Mouse (Mus musculus) gonadal fat pad, adult 2 months (tissue): ENCODE data around the gene Hoxb6. TPM values are rescaled to one million over a fixed set of nuclear protein-coding genes. Genes with fewer than 3 reads are reported as not detected.
A peak's percentile ranks its signal among the peaks of the same experiment; 100 is the strongest.

Experiments used
- DNase-seq: peaks from one replicate; pipeline ENCODE4 v3.0.0-alpha.2; 2012; ENCODE audit warnings: low read depth
- polyA plus RNA-seq: library from polyadenylated mRNA; depleted of rRNA; stranded (reverse); fragments of >200 nt; gene quantifications from 2 replicates; pipeline ENCODE4 v1.2.3, GENCODE M21; 2012

Hoxb6 gene
- polyA plus RNA-seq, 1 experiment = 153 TPM

DNA sequence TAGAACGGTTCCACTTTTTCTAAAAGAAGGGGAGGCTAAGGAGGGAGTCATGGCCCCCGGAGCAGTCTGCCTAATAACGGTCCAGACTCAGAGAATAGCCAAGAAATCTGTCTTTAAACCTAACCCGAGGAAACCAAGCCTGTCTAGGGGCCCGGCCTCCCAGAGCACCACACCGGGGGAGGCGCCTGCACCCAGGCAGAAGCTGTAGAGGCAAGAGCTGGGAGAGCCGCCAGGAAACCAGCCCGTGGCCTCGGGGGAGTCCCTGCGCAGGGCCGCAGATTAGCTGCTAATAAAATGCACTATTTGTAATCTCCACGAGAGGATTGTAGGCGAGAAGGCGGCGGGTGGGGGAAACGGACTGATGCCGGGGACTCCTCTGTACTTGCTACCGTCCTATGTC, 22.4 kb upstream of the Hoxb6 start:
- no peak for DNase-seq

DNA sequence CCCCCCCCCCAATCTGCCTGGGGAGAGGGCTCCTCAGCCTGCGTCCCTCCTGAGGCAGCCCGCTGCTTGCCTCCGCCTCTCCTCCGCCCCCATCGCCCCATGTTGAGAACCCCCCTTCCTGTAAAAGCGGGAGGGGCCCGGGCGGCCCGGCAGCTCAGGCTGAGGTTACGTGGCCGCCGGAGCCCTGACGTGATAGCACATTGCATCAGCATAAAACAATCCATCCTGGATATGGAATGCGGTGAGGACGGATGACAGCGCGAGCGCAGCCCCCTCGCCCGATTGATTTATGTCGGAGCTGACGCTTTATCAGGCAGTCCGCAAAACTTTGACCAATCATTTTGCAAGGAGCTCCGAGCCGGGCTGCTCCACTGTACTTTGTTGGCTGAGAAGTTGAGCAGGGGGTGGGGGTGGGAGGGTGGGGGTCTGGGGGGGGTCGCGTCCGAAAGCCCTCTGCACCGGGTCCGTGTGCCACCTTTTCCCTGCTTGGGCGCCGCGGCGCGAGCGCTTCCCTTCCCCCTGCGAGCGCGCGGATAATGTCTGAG, 21.2 kb upstream of the Hoxb6 start, which contains the start of gene Hoxb9:
Gene Hoxb9 (plus strand): TSS at position 462 of the 545 bp plus-strand sequence.
- DNase-seq = no peak

DNA sequence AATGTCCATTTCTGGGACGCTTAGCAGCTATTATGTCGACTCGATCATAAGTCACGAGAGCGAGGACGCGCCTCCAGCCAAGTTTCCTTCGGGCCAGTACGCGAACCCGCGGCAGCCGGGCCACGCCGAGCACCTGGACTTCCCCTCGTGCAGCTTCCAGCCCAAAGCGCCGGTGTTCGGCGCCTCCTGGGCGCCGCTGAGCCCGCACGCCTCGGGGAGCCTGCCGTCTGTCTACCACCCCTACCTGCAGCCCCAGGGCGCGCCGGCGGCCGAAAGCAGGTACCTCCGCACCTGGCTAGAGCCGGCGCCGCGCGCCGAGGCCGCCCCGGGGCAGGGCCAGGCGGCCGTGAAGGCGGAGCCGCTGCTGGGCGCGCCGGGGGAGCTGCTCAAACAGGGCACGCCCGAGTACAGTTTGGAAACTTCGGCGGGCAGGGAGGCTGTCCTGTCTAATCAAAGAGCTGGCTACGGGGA, 20.7 kb upstream of the Hoxb6 start:
- no peak for DNase-seq

DNA sequence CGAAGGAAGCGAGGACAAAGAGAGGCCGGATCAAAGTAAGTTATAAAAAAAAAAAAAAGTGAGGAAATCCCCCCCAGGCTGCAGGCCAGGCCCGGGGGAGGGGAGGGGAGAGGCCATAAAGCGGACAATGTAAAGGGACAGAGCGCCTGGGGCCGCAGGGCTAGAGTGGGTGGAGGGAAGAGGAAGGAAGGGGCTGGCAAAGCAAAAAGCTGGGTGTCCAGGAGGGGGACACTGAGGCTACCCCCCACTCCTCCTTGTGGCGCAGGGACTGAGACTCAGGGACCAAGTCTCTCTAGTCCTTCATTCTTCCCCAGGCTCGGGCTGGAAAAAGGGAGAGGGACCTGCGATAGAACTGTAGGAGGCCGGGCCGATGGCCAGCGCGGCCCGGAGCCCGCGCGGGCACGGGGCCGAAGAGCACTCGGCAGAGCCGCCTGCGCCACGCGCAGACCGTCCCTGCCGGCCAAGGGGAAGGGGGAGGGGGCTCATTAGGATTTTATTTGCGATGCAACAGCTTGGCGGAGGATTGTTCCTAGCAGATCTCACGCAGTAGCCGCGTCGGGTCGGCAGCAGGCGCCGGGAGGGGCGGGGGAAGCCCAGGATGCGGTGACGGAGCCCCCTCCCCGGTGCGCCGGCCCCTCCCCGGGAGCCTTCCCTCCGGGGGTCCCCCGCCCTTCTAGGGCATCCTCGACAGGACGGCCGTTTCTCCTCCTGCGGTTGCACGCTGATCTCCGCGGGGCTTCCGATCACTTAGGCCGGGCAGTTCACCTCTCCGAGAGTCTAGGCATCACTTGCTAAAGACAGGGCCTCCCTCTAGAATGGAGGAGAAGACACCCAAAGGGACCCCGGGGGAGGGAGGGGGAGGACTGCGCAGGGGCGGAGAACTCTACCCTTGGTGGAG, 20.0 kb upstream of the Hoxb6 start:
- DNase-seq = no peak

DNA sequence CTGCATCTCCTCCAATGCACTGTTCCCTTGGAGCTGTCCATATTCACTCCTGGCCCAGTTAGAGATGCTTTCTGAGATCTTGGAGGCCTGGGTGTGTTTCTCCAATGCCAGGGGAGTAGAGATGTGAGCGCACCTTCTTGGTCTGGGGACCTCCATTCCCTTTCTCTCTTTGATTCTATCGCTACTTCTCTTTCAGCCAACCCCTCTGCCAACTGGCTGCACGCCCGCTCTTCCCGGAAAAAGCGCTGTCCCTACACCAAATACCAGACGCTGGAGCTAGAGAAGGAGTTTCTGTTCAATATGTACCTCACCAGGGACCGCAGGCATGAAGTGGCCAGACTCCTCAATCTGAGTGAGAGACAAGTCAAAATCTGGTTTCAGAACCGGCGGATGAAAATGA, 17.8 kb upstream of the Hoxb6 start:
- no peak for DNase-seq

DNA sequence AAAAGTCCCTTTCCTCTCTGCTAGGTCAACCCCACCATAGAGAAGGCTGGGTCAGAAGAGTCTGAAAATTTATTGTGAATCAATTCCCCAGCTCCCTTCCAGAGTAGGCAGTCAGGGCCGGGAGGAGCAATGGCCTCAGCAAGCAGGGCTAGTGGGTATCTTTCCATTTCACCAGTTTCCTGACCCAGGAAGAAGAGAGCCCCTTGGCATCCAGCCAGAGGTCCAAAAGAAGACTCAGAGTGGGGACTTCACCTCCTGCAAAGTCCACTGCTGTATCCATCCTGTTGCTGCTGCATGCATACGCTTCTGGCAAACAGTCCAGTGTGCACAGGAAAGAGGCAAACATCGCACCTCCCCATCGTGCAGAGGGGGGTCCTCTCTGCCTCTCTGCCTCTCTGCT, 16.4 kb upstream of the Hoxb6 start:
- DNase-seq = no peak

DNA sequence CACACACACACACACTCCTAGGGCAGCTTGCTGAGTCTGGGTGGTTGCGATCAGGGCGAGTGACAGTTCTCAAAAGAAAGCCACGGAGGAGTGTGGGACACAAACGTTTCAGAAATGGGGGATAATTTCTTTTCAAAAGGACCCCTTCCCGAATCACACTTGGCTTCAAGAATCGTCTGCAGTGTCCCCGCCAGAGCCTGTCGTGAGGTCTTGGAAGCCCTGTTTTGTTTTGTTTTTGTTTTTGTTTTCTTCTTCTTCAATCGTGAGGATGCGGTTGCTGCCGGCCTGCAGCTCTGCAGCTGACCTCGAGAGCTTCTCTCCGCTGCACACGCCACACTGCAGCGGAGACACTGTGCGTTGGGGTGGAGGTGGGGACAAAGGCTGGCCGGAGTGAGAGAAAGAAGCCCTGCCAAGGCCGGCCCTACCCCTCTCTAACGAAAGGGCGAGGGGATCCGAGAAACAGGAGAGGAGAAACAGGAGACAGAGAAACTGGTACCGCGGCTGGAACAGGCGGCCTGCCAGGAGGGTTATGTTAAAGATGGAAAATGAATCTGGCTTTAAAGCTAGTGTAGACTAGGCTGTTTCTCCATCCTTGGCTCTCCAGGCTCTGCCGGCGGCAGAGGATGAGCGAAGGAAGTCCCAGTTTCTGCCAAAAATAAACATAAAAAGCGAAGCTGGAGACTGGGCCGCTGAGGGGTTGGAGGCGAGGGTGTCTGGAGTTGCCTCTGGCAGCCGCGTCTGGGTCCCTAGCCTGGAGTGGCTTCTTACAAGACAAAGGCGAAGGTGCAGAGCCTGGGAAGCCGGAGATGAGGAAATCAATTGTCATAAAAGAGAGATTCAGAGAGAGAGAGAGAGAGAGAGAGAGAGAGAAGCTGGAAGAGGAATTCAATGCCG, 14.9 kb upstream of the Hoxb6 start:
- DNase-seq = no peak

DNA sequence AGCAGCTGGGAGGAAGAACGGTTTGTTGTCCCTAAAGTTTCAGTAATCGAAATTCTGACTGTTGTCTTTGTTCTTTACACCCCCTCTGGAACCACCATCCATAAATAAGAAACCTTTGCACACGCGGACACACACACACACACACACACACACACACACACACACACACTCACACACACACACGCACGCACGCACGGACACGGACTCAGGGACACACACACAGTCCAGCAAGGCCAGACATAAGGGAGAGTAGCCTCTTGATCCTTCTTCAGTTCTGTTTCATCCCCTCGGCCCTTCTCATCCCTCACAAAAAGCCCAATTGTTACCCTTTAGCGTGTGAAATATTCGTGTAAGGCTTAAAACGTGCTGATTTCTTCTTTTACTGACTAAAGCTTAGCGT, 14.0 kb upstream of the Hoxb6 start:
- DNase-seq = no peak

DNA sequence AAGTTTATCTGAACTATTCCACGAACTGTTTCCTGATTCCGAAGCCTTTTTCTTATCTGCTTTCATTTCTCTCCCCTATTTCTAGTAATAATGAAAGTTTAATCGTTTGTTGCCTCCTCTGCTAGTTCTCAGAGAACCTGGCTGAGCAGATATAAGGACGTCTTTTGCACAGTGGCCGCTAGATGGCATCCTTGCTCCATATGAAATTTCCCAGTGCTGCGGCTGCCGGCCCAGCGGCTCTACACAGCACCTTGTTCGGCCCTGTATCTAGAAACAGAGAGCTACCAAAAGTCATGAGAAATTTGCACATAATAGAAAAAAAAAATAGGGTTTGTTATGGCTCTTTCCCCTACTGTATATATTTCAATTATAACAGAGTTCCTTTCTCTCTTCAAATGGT, 13.5 kb upstream of the Hoxb6 start:
- peak; percentile 16 for DNase-seq

DNA sequence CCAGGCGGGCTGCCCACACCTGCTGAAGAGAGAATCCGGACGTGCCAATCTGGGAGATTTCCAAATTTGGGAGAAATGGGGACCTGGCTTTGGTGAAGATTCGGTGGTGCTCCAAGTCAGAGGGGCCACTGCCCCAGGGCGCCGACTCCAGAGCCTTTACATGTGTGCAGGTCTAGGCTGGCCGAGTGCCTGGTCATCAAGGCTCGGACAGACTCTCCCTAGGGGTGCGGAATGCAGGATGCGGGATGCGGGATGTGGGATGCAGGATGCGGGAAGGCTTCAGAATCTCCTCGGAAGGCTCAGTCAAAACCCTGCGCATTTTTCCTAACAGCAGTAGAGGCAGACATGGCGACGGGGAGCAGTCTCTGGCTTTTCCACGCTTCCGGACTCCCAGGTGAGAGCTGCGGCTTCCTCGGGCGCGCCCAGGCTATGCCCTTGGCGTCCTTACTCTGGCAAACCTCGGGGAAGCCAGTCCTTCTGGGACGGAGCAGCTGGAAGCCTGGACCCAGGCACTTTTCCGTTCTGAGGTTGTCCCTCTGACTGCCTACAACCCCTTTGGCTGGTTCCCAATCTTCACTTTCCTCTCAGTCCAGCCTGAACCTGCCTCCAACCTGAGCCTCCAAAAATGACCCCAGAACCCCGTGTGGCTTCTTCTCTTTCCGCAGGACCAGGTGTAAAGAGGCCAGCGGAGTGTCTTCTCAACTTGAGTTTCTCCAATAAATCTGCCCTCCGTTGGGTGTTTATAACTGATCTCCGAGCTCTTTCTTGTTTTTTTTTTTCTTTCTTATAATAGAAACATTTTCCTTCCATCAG, 12.6 kb upstream of the Hoxb6 start:
- no peak for DNase-seq

DNA sequence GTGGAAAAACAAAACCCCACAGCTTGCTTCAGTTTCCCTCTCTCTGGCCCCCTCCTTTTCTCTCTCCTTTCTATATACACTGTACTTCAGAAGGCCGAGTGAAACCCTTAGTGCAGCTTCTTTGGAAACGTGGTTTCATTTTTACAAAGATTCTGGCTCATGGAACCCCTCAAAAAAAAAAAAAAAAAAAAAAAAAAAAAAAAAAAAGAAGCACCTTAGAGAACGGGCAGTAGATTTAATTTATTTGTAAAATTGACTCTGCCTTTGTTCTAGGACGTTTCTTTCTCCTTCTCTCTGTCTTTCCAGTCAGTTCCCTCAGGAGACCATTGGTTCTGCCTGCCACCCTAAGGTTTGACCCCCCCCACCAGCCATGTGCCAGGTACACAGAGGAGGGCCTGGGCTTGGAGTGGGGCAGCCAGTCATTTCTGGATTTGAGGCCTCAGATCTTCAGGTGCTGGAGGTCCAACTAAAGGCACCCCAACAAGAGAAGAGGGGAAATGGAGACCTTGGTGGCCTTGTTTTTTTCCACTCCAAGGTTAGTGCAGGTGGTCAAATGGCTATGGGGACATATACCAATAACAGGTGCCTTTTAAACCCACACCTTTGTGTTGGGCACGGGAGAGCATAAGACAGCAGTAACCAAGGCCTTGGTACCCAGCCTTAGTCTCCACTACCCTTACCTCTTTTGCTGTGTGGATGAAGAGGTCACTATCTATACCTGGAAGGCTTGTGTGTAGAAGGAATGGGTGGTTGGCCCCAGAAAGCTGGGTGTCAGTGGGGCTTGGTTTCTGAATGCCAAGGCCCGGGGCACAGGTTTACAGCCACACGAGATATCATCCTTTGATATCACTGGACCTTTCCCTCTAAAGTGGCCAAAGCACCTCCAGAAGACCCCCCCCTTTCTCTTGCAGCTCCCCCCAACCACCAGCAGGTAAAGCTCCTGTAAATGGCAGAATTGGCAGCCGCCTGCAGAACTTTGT, 11.6 kb upstream of the Hoxb6 start:
- no peak for DNase-seq

DNA sequence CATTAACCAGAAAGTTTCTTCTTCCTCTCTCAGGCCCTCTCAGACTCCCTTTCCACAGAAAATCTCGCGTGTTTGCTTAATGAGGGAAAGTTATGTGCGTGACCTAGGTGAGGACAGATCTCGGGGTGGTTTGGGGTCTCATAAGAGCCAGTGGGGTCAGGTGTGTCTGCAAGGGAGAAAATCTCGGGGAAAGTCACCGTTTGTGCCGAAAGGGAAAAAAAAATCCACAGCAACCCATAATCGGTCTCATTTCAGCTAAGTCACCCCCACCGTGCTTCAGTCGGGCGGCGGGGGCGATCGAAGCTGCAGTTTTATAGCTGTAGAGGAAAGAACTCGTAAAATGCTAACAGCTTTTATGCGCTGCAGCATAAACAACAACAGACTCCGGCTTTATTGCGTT, 10.9 kb upstream of the Hoxb6 start:
- no peak for DNase-seq

DNA sequence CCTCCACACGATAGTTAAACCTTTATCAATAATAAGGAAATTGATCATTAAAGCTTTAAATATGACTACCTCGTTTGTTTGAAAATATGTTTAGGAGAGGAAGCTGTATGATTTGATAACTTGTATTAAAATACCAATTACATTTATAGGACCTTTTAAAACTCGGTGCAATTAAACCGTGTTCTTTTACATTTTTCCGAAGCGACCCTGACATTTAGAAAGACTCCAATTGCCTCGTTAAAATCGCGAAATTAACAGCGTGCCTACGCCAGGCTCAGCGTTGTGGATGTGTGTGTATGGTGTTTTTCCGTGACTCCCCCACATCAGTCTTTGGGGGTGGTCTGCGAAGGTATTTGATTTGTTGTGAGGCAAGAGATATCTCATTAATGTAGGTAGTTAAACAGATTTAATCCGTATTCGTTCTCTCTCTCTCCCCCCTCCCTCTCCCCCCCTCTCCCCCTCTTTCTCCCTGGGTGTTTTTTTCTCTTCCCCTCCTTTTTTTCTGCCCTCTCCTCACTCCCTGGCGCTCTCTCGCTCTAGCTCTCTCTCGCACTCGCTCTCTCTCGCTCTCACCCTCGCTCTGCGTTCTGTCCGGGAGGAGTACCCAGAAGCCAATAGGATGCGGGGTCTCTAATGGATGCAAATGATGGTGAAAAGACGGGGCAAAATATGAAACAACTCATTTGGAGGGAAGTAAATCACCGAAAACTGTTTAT, 10.3 kb upstream of the Hoxb6 start, which contains the start of gene Hoxb8:
Gene Hoxb8 (plus strand): TSS at position 51 of the 716 bp plus-strand sequence.
- DNase-seq = no peak

DNA sequence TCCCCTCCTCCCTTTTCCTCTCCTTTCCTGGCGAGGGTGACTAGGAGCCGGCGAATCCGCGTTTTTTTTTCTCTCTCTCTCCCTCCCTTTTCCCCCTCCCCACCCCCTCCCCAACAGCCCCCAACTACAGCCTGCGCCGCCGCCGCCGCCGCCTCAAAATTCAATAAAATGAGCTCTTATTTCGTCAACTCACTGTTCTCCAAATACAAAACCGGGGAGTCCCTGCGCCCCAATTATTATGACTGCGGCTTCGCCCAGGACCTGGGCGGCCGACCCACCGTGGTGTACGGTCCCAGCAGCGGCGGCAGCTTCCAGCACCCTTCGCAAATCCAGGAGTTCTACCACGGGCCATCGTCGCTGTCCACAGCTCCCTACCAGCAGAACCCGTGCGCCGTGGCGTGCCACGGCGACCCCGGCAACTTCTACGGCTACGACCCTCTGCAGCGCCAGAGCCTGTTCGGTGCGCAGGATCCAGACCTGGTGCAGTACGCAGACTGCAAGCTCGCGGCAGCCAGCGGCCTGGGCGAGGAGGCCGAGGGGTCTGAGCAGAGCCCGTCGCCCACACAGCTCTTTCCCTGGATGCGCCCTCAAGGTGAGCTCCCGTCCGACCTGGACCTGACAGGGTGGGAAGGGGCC, 9.4 kb upstream of the Hoxb6 start:
- DNase-seq = no peak

DNA sequence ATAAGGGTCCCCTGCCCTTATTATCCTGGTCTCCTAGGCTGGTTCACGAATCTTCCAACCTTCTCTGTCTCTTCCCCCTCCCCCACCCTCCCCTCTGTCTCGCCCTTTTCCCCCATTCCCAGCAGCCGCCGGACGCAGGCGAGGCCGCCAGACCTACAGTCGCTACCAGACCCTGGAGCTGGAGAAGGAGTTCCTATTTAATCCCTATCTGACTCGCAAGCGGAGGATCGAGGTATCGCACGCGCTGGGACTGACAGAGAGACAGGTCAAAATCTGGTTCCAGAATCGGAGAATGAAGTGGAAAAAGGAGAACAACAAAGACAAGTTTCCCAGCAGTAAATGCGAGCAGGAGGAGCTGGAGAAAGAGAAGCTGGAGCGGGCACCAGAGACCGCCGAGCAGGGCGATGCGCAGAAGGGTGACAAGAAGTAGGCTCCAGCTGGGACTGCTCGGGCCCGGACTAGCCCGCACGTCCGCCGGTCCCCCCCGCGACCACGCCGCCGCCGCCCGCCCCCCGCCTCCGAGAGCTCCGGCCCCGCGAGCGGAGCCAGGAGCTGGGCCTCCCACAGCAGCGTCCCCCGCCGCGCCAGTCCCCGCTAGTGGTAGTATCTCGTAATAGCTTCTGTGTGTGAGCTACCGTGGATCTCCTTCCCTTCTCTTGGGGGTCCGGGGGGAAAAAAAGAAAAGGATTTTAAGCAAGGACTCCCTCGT, 8.1 kb upstream of the Hoxb6 start:
- DNase-seq = no peak

DNA sequence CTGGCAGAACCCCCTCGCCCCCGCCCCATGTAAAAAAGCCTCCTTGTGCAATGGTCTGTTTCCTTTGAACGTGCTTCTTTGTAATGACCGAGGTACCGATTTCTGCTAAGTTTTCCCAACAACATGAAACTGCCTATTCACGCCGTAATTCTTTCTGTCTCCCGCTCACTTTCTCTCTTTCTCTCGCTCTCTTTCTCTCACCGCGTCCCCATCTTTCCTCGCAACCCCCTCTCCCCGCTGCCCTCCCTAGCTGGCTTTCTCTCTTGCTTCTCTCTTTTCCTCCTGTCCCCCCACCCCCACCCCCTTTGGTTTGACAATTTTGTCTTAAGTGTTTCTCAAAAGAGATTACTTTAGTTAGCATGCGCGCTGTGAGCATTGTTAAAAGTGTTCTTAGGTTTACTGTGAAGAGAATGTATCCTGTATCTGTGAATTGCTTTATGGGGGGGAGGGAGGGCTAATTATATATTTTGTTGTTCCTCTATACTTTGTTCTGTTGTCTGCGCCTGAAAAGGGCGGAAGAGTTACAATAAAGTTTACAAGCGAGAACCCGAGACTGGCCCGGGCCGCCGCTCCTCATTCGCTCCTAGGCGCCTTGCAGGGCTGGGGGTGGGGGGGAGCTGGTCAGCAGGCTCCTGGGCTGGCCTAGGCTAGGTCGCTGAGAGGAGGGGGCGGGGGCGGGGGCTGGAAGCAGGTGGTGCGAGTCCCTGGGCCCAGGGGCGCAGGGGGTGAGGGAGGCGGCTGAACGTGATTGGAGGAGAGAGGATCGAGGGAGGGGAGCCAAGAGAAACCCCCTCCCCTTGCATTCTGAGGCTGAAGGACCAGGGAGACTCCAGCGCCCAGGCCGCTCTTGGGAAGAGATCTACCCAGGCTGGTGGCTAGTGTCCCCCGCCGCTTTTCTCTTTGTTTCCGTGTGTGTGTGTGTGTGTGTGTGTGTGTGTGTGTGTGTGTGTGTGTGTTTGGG, 7.2 kb upstream of the Hoxb6 start:
- no peak for DNase-seq
